Mouse (Mus musculus) adrenal gland, postnatal 25 days (tissue): ENCODE measurements around the gene Ltbp3. TPM values are rescaled to one million over a fixed set of nuclear protein-coding genes. Genes with fewer than 3 reads are reported as not detected.
A peak's percentile ranks its signal among the peaks of the same experiment; 100 is the strongest.

Experiments
- DNase-seq: peaks from one replicate; pipeline ENCODE4 v3.0.0; 2021; ENCODE audit warnings: mixed read lengths
- total RNA-seq: library from RNA; stranded (reverse); gene quantifications from 2 replicates; pipeline ENCODE4 v1.2.3, GENCODE M21; 2021

Gene Ltbp3
- total RNA-seq, 1 experiment from 2014 or later = 334 TPM

- DNase-seq = no peak
Observed at GRCm38 (mm10) chr19:5756321-5756985, 15.7 kb downstream of the Ltbp3 start.

- no peak for DNase-seq
Observed at GRCm38 (mm10) chr19:5756991-5757636, 16.4 kb downstream of the Ltbp3 start.

DNA sequence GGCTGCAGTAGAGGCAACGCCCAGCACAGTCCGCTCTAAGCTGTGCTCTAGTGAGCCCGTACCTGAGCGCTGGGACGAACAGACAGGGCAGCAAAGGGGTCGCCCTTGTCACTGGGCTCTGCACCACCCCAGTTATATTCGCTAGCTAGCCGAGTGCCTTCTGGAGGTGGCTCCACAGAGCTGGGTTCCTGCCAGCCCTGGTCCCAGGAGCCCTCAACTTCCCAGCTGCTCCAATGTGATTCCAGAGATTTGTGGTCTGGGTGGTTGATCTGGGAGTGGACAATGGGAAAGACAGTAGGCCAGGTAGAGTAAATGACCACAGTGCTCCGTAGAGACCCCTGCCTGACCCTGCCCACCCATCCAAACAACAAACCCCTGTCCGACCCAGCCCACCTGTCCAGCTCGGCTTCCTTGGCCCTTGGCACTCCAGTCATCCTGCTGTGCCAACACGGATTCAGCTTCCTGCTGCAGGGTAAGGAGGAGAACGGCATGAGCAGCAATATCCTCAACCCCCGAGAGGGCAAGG lies 18.2 kb downstream of the Ltbp3 start:
- DNase-seq = no peak

GRCm38 (mm10) chr19:5763163-5763562 lies 22.5 kb downstream of the Ltbp3 start:
- no peak for DNase-seq

DNA sequence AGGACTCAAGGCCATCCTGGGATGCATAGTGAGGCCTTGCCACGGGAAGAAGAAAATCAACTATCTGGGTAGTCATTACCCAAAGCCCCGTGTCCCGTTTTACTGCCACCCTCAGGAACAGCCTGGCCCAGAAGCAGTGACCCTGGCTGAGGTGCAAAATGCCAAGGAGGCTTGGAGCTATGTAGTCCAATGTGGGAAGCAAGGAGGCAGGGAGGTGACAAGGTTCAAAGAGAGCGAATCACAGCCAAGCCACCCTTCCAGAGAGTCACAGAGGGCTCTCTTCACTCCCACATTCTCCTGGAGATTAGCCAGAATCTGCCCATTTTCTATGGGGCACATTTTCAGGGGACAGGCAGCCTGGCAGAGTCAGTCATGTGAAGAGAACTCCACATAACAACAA lies 26.6 kb downstream of the Ltbp3 start:
- no peak for DNase-seq

- no peak for DNase-seq
Observed at GRCm38 (mm10) chr19:5770311-5770710, 29.6 kb downstream of the Ltbp3 start.

GRCm38 (mm10) chr19:5770925-5771860 lies 30.5 kb downstream of the Ltbp3 start, which contains the start of gene Scyl1:
Gene Scyl1 (minus strand): TSS chr19:5771419.
- peak; percentile 97 for DNase-seq

GRCm38 (mm10) chr19:5777387-5778032 lies 36.8 kb downstream of the Ltbp3 start:
- DNase-seq = no peak

DNA sequence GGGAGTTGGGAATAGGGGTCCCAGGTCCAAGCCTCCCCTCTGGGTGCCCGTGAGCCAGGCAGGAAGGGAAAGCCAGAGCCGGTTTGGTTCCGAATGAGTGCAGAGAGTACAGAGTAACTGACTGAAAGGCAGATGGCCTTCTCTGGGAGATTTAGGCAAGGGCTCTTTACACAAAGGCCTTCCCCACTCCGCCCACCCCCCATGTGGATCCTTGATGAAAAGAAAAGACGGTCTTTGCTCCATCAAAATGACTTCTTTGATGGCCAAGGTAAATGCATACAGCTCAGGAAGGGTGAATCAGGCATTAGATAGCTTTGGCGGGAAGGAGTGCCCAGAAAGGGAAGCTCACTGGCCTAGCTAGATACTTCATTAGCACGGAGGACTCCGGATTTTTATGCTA lies 37.6 kb downstream of the Ltbp3 start:
- no peak for DNase-seq

GRCm38 (mm10) chr19:5780203-5780602 lies 39.5 kb downstream of the Ltbp3 start:
- no peak for DNase-seq

DNA sequence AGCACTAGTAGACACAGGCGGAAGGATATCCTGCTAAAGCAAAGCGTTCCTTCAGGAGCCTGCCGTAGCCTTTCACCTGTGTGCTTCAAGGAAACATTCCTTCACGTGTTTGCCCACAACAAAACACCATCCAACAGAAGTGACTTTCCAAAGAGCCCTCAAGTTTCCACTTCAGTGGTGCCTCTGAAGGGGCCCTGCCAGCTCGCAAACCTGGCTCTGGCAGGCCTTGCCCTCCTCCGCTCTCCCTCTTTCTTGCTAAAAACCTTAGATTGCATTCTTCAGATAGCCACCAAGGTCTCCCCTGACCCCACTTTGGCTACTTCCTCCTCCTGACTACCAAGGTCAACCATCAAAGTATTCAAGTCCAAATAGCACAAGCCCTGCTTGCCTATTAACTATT lies 40.8 kb downstream of the Ltbp3 start:
- DNase-seq = no peak

DNA sequence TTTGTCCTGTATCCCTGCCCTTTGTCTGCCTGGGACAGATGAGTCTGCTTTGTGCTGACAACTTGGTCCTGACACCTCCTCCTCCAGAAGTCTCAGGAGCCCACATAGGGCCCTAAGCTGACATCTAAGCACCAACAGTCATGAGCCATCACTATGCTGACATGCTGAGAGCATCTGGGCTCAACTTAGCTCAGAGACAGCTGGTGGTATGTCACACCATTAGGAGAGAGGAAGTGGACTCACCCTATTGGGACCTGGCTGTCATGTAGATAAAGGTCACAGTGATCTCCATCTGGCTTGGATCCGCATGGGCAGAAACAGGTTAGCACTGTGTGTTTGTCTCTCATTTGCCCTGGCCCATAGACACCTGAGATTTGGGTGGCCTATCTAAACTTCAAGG lies 41.4 kb downstream of the Ltbp3 start:
- DNase-seq = no peak

DNA sequence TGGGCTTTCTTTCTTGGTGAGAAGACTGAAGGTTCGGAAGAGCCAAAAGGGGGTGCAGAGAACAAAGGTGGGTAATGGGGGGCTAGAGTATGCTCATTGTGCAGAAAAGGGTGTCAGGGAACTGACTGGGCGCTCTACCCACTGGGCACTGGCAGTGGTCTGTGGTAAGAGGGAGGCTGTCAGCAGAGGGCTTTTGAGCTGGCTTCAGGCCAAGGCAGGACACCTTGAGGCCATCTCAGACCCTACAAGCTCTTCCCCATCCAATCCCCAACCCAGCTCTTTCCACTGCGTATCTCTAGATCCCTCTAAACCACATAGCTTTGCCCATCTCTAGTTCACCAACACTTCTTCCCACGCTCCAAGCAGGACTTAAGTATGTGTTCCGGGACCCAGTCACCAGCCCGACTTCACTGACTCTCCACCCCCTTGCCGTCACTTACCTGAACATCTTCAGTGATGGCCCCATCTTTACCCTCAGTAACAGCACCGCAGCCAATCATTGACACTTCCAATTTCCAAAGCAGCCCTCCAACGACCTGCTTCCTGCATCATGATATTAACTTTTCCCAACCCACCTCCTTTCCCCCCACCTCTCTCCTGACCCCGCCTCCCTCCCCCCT lies 44.4 kb downstream of the Ltbp3 start:
- DNase-seq = no peak

DNA sequence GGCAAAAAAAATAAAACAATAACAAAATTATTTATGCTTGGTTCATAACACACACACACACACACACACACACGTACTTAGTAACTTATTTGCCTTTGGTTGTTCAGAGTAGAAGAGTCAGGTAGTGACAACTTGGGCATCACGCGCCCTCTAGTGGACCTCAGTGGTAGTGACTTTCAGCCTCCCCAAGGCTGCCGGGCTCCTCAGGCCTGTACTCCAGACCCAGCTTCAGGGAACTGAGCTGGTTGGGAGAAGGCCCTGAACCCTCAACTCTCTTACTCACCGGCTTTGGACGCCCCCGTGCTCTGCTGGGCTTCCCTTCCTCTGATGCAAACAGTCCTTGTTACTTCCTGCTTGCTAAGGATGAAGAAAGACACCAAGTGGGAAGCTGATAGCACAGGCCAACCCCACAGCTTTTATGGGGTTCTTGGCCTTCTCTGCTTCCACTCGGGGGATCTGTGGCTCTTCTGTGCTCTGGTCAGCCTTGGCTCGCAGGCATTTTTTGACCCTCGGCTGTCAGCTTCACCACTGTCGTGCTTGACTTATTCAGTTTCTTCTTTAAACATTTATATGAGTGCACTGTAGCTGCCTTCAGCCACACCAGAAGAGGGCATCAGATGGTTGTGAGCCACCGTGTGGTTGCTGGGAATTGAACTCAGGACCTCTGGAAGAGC lies 45.9 kb downstream of the Ltbp3 start:
- DNase-seq = peak; percentile 83

DNA sequence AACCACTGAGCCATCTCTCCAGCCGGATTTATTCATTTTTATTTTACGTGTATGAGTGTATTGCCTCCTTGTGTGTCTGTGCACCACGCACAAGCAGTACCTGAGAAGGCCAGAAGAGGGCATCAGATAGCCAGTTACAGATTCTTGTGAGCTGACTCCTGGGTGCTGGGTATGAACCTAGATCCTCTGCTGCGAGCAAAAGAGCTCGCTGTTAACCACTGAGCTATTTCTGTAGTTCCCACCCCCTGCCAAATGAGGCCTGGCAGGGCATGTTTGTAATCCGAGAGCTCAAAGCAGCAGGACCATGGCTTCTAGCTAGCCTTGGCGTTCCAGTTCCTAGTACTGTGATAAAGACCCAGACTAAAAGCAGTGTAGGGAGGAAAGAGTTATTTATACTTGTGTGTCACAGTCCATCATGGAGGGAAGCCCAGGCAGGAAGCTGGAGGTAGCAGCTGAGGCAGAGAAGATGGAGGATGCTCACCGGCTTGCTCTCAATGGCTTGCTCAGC lies 46.5 kb downstream of the Ltbp3 start:
- peak; percentile 67 for DNase-seq

- no peak for DNase-seq
Observed at GRCm38 (mm10) chr19:5787920-5788319, 47.2 kb downstream of the Ltbp3 start.

DNA sequence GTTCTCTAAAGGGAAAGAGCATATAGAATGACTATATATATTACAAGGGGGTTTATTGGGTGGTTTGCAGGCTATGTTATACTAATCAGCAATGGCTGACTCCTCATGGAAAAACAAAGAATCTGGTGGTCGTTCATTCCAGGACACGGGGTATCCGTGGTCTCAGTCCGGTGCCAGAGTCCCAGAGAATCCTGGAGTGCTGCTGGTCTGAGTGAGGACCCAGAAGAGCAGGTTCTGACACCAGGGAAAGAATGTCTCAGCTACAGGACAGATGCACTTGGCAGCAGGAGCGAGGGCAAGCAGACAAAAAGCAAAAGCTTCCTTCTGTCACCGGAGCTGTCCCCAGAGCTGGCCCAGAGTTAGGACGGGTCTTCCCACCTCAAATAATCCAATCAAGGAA lies 47.9 kb downstream of the Ltbp3 start:
- DNase-seq = no peak

- DNase-seq = no peak
Observed at GRCm38 (mm10) chr19:5789066-5789465, 48.4 kb downstream of the Ltbp3 start.

DNA sequence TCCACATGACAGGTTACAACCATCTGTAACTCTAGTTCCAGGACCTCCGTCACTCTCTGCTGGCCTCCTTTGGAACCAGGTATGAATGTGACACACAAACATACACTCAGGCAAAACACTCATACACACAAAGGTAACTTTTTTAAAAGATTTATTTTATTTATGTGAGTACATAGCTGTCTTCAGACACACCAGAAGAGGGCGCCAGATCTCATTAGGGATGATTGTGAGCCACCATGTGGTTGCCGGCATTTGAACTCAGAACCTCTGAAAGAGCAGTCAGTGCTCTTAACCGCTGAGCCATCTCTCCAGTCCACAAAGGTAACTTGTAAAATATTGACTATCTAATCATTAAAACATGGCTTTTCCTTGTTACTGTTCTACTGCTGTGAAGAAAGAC lies 50.6 kb downstream of the Ltbp3 start:
- no peak for DNase-seq

DNA sequence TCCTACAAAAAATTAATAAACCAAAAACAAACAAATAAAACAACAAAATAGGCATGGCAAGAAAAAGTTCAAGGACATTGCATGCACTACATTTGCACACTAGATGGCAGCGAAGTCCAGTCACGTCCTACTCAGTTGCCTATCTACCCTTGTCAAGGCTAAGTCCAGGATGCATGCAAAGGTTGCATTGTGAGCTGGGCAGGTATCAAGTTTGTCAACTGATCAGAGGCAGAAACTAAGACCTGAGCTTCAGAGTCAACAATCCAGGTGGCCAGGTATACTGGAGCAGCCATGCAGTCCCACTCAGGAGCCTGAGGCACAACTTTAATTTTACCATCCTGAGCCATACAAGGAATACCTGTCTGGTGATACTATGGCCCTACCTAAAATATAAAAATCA lies 52.4 kb downstream of the Ltbp3 start:
- no peak for DNase-seq
